Mouse (Mus musculus): ENCODE measurements around the gene Ino80b. TPM values are rescaled to one million over a fixed set of nuclear protein-coding genes. Genes with fewer than 3 reads are reported as not detected.

Ino80b gene
- 10 to 100 TPM; 15.6 to 15.7 TPM for total RNA-seq (2021)
- long read RNA-seq, experiment 1, transcript Ino80b-202 (5 exons, 1,503 nt), result major isoform, 9 of 9 reads
- long read RNA-seq, experiment 1, partial matches to known transcripts, result 0 of 9 reads
- long read RNA-seq, experiment 1, other reads (novel, unspliced or antisense), result 0 of 9 reads
- long read RNA-seq, experiment 2, transcript Ino80b-202 (5 exons, 1,503 nt), result major isoform, 13 of 16 reads
- long read RNA-seq, experiment 2, partial matches to known transcripts, result 1 of 16 reads
- long read RNA-seq, experiment 2, other reads (novel, unspliced or antisense), result 2 of 16 reads

DNA sequence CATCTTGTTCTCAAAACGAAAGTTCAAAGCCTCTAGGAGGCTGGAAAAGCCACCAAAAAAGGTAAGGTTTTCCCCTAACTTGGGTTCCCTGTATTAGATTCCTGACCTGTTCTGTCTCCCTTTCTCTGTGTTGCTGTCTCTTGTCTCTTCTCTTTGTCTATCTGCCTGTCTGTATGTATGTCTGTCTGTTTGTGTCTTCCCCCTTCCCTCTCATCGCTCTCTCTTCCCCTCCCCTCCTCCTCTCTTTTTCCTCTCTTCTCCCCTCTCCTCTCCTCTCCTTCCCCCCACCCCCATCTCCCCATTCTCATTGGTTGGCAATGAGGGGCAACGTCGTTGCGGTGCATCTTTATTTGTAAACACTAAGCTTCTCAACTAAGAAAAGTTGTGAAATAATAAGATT lies at the start of gene Ino80b:
Ino80b (minus strand) TSS at position 101 of the 400 bp plus-strand sequence.
- no peak for DNase-seq (ENCODE audit: low spot score)

DNA sequence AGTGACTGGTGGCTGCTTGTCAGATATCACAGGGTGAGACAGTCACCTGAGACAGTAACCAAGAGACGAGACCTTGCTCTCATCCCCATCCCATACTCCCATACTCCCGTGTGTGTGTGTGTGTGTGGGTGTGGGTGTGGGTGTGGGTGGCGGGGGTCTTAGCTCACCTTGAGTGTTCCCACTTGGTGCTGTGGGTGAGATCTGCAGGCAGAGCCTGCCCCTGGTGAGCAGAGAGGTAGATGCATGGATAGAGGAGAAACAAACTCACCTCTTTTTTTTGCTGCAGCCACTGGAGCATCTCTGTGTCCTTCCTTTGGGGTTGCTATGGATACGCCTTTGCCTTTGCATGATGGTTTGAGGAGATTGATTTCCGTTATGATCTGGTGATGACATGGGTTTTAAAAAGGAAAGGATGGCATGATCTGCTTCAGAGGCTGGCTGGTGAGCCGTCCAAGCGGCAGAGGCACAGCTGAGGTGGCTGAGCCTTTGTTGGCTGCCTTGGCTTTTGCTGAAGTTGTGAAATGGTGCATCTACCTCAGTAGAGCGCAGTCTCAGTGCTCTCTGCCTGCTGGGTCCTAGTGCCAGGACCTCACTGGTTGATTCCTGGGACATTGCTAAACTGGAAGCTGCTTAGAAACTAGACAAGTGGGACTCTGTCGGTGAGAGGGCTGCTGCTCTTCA lies 47.1 kb upstream of the Ino80b start:
- no peak for DNase-seq (ENCODE audit: low spot score)

DNA sequence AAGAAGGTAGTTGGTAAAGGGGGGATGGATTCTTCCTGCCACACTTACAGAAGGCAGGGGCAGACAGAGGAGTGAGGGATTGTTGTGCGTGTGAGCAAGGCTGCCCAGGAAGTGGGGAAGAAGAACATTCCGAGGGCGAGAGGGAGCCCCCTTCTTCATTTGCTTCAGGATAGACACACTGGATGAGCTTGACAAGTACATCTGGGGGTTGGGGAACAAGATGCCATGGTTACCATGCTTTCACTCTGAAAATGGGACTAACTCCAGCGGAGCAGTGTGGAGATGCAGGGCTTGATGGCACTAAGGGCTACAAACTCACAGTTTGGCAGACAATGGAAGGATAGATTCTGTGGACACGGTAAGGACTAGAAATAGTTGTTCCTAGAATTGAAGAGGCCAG lies 45.8 kb upstream of the Ino80b start:
- DNase-seq (ENCODE audit: low spot score), result no peak

DNA sequence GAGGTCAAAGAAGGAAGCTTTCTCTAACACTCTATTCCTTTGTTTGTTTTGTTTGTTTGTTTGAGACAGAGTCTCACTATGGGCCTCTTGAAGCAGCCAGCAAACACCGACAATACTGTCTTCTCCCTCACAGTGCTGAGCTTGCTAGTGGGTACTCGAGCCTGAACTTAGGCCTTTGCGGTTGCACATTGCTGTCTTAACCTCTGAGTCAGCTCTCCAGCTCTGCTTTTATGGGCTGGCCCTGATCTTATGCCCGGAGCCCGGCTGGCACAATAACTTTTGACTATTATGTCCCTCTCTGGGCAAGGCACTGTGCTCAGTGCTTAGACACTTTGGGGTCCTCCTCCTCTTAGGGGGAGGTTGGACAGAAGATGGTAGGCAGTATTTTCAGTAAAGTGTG lies 44.6 kb upstream of the Ino80b start:
- DNase-seq (ENCODE audit: low spot score), result no peak

DNA sequence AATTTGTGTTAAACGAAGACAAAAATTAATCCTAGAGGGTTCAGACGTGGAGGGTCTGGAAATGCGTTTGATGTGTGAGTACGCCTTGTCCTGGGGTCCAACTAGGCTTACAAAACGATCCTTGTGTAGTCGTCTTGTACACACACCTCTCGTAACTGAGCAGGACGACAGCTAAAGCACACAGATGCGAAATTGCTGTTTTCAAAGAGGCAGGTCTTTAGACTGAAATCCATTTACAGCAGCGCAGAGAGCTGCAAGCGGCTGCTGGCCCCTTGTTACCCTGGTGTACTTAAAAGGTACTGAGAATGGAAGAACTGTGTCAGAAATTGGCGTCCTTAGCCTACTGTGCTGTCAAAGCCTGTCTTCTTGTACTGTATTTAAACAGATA lies 41.0 kb upstream of the Ino80b start:
- no peak for DNase-seq (ENCODE audit: low spot score)

DNA sequence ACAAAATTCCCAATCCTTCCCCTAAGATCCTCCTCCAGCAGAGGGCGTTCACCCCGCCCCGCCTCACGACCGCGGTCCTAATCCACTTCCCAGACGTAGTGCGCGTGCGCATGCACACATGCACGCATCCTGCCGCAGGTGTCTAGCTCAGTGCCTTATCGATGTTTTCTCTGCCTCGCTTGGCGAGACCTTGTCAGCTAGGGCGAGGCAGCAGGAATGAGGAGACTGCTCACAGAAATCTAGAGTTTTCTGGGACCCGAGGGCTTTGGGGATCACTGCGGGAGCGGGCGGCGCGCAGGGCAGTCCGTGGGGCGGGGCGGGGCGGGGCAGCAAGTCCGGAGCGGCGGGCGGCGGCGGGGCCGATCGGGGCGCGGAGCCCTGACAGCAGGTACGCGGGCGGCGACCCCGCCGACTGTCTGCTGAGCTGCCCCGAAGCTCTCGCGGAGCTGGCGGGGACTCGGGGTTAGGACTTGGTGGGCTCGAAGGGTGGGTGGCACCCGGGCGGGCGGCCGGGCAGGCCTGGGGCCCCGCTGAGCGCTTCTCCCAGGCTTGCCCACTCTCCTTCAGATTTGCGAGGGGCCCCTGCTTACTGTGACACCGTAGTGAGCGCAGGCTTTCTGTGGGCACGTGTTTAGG lies 40.5 kb upstream of the Ino80b start, which contains the start of gene Dctn1:
Dctn1 (plus strand) TSS at position 314 of the 636 bp plus-strand sequence.
- DNase-seq (ENCODE audit: low spot score), result peak; percentile 95

DNA sequence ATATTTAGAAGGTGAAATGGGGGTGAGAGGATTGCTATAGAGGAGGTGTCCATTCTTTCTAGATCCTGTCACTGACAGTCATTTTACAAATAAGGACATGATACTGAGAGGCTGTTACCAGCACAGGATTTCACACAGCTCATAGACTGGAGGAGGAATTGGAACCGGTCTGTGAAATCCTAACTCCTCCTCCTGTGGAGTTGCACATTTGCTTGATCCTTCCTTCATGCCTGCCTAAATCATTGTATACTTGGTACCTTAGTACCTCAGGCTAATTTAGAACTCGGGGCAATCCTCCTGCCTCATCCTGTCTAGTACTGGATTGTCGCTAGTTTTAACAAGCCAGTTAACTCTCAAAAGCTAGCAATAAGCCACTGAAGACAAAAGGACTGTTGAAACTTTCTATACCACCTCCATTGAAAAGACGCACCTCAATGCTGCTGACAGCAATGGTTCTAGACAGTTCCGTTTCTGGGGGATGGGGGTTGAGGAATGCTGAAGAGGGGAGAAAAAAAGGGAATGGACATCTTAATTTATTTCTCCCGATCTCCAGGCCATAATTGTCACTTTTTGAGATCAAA lies 39.9 kb upstream of the Ino80b start:
- no peak for DNase-seq (ENCODE audit: low spot score)

DNA sequence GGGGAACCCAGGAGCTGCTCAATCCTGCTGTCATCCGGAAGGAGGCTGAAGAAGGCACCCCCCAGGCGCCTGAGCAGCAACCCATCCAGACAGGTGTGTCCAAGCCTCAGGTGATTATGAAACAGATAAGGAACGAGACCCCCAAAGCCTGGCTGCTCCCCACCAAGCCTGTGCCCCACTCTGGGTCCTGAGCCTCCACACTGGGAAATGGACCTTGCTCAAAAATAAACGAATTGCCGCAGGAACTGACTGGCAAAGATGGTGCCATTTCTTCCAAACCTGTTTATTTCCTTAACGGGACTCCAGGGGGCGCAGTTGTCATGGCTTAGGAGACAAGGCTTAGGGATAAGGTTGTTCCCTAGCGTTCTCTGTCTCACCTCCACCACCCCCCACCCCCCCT lies 37.5 kb upstream of the Ino80b start:
- DNase-seq (ENCODE audit: low spot score), result peak; percentile 52

DNA sequence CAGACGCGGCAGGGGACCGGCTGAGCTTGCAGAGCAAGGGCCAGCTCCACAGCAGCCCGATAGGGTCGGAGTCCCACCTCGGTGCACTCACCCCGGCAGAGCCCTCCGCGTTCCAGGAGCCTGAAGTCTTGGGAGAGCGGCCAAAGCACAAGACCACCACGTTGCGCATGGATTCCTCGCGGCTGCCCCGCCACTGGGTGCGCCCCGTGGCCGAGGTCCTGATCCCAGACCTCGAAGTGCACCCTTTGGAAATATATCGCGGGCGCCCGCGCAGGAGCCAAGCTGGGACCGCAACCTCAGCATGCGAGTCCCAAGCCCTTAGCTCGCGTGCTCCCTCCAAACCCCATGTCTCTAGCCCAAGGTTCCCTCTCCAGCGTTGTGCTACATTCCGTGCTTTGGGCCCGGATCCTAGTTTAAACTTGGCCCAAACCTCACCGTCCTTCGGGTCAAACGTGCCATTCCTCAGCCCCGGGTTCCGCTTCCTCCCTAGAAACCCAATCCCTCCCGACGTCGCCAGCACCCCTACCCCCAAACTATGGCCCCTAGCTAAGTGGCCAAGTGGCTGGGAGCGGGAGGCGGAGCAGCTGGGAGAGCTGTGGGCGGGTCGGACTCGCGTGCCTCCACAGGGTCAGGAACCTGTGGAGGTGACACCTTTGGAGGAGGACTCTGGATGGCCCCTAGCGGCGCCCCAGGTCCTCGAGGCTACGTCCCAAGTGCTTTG lies 36.9 kb upstream of the Ino80b start:
- DNase-seq (ENCODE audit: low spot score), result peak; percentile 29

DNA sequence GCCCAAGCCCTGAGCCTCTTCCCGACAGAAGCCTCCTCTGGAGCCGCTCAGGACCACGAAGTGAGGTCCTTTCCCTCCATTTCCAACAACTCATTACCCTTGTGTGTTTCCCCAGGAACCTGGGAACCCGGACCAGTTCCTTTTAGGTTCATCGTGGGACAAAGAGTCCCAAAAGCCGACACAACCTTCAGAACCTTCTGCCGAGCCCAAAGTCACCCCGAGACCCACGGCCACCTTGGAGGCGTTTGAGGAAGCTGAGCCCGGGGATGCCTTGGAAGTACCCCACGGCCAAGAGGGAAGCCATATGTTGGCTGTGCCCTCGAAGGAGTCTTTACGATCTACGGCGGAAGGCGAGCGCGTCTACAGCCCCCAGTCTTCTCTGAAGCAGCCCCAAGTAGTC lies 36.2 kb upstream of the Ino80b start:
- no peak for DNase-seq (ENCODE audit: low spot score)

DNA sequence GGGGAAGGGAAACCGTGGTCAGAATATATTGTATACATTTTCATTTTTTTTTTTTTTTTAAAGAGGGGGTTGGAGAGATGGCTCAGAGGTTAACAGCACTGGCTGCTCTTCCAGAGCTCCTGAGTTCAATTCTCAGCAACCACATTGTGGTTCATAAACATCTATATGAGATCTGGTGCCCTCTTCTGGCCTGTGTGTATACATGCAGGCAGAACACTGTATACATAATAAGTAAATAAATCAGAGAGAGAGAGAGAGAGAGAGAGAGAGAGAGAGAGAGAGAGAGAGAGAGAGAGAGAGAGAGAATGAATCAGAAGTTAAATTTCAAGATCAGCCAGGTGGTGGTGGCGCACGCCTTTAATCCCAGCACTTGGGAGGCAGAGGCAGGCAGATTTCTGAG lies 34.2 kb upstream of the Ino80b start:
- DNase-seq (ENCODE audit: low spot score), result peak; percentile 39

DNA sequence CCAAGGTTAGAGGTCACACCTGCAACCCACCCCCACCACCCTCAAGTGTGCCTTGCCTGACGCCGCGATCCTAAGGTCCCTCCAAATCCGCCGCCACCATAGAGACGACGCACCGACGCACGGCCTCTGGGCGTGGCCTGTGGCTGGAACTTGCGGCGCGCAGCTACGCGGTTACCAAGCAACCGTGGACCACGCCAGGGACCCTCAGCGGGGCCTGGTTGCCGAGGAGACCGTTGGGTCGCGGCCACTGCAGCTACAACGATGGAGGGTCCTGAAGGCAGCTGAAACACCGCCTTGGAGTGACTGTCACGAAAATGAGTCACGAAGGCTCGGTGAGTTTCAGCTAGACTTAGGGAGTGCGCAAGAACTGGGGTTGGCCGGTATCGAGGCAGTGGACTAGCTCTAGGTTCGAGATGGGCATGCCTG lies 31.0 kb upstream of the Ino80b start, which contains the start of the genes Wdr54 and 1700003E16Rik:
Wdr54 (minus strand) TSS at position 139 of the 426 bp plus-strand sequence.
1700003E16Rik (plus strand) TSS at position 146 of the 426 bp plus-strand sequence.
- peak; percentile 51 for DNase-seq (ENCODE audit: low spot score)

DNA sequence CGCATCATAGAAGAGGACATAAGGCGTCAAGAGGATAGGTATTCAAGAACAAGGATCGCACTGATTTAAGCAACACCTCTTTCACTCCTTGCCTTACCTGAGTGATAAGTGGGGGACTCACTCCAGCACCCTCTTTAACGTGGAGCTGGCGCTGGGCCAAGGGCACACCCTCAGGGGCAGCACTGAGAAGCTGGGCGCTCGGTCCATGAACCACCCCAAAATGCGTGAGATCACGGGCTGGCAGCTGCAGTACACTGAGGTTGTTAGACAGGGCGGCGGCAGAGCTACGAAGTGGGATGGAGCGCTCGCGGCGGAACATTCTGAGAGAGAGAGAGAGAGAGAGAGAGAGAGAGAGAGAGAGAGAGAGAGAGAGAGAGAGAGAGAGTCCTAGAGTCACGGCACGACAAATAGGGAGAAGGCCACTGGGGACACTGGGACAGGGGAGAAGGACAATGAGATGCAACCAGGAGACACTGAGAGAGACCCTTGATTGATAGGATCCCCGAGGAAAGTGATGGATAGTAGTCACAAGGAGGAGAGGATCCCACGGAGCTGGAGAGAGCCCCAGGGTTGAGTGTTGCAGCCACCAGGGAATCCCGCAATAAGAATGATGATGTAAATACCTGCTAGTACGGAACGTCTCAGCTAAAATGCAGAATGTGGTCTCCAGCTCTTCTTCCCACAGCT lies 30.5 kb upstream of the Ino80b start:
- DNase-seq (ENCODE audit: low spot score), result no peak

DNA sequence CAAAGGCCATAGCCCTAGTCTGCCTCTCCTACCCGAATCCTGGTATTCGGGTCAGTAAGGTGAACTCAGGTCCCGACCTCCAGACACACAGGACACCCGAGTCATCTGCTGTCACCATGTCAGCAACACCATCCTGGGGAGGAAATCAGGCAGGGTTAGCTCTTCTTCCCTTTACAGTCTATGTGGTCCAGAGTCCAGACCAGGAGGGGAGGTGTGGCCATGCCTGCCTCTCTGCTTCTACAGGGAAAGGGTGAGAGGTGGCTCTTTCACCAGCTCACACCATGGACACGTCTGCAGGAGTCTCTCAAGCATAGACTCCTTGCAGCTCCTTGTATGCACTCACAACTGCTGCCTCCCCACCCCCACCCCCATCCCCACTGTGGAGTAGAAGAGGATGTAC lies 28.3 kb upstream of the Ino80b start:
- DNase-seq (ENCODE audit: low spot score), result no peak

DNA sequence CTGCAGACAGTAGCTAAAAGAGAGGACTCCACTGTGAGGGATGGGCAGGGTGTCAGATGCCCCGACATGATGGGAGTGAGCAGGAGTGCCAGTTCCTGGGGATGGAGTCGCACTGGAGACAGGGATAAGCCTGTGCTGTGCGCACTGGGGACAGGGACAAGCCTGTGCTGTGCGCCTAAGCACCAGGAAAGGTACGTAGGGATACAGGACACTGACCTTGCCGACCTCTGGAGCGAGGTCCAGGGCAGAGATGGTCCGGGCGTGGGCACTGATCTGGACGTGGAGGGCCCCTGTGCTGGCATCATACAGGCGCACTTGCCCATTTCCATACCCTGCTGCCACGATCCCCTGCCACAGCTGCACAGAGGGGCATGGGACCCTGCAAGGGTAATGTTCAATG lies 27.8 kb upstream of the Ino80b start:
- DNase-seq (ENCODE audit: low spot score), result no peak

DNA sequence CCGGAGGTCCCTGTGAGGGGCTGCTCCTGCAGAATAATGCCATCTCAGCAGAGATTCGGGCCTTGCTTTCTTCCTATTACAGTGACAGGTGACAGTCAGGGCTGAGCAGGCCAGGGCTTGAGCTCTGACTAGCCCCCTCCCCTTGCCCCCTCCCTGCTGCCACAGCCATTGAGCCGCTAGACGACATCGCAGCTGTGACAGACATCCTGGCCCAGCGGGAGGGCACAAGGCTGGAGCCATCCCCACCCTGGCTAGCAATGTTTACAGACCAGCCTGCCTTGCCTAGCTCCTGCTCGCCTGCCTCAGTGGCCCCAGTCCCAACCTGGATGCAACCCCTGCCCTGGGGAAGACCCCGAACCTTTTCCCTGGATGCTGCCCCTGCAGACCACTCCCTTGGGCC lies 26.5 kb upstream of the Ino80b start:
- no peak for DNase-seq (ENCODE audit: low spot score)

DNA sequence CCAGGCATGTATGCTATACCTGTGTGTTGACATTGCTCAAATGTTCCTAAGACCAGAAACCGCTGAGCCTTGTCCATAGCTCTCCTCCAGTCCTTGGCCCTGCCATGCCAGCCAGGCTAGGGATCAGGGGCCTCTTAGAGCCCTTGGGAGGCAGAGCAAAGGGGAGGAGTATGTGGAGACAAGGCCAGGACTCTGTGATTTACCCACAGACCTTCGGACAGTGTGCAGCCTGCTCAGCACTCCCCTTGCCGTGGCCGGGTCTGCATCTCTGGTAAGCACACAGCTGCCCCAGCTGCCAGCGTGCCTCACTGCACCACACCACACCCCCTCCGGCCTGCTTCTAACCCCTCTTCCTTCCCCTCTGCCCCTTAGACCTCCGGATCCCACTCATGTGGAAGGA lies 22.0 kb upstream of the Ino80b start:
- no peak for DNase-seq (ENCODE audit: low spot score)

DNA sequence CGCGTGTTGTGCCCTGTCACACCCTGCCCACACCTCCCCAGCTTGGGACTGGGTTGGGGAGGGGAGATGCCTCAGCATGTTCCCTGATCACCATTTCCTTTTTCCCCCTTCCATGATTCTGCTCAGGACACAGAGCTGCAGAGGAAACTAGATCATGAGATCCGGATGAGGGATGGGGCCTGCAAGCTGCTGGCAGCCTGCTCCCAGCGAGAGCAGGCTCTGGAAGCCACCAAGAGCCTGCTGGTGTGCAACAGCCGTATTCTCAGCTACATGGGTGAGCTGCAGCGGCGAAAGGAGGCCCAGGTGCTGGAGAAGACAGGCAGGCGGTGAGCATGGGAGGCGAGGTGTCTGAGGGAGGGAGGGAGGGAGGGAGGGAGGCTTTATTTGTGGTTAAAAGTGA lies 20.6 kb upstream of the Ino80b start:
- no peak for DNase-seq (ENCODE audit: low spot score)

DNA sequence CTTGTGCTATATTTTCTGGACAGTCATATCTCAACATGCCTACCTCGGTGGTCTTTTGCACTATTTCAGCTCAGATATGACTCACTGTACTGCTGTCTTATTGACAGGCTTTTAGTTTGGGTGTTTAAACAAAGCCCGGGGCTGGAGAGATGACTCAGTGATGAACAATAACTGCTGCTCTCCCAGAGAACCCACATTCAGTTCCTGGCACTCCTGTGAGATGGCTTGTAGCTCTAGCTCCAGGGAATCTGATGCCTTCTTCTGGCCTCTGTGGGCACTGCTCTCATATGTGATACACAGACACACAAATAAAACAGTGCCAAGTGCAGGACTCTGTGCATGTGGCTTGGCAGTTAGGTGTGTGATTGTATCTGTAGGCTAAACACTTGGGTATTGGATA lies 20.0 kb upstream of the Ino80b start:
- no peak for DNase-seq (ENCODE audit: low spot score)

DNA sequence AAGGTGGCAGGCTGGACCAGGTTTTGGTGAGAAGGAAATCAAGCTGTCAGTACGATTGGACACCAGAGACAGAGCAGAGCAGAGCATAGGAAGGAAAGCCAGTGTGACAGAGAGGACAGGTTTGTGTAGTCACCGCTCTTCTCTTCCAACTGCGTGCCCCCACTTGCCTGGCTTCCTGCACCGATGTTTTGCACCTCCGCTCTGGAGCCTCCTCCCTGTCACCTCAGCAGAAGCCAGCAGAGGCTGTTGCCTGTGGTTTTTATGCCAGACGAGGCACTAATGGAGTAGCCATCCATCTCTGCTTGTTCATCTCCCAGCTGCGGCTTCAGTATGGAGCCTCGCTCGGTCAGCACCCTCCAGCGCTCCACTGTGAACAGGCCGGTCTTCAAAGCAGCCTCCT lies 17.7 kb upstream of the Ino80b start:
- no peak for DNase-seq (ENCODE audit: low spot score)

DNA sequence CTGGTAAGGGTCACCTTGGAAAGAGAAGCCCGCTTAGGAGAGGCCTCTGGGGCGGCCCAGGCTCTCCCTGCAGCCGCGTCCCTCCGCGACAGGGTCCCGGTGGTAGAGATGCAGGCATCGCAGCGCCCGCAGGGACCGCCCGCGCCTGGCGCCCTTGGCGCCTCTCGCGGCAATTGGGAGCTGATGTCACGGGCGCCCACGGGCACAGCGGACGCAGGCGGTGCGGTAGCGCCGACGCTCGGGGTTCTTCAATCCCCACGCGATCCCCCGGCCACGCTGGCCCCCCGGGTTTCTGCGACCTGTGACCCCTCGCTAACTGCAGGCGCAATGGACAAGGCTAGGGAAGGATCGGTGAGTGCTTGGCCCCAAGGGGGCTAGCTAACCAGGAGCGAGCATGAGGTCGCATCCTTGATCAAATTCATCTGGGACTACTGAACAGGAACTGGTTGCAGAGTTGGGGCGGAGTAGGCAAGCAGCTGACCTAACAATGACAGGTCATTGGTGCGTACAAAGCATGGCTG lies 17.0 kb upstream of the Ino80b start:
- no peak for DNase-seq (ENCODE audit: low spot score)
